Mouse (Mus musculus) C2C12 (cell line): ENCODE measurements at regions not wholly inside any gene's neighbourhood (a gene's known extent, or its start where the extent isn't known, plus 50 kb on each side); places are given as distances from the start of the nearest gene placed in this dataset.

ENCODE experiments used
- CTCF ChIP-seq: IDR thresholded peaks from one replicate; pipeline ENCODE4 v1.5.1; 2011; ENCODE audit not compliant: control insufficient read depth, insufficient read depth, insufficient read length
- MYOD1 ChIP-seq: IDR thresholded peaks from one replicate; pipeline ENCODE4 v1.6.1; 2011; ENCODE audit warnings: low read depth; ENCODE audit not compliant: control insufficient read depth, insufficient read length

DNA sequence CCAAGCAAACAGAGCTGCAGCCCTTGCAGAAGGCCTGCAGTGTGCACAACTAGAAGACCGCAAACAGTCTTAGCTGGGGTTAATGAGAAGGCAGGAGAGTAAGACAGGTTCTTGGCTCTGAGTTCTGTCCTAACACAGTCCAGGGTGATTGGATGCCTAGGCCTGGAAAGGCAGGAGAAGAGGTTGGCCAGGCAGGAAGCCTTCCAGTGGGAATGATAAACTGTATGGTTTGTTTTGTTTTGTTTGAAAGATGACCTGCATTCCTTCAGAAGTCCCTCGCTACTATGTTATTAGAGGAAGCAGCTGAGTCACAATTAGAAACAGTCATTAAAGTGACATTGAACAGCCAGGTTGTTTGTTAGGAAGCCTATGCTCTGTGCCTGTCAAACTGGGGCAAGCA lies 831.5 kb downstream of the Gm9195 start:
- no peak for TF ChIP-seq MYOD1
- no peak for TF ChIP-seq CTCF
